Mouse (Mus musculus) B cell, adult (primary cell): ENCODE data around the gene Prss3. TPM values are rescaled to one million over a fixed set of nuclear protein-coding genes. Genes with fewer than 3 reads are reported as not detected.

Source experiments
- total RNA-seq: library from RNA; stranded (reverse); gene quantifications from 4 replicates; pipeline ENCODE4 v1.2.4, GENCODE M21; 2023; ENCODE audit not compliant: inconsistent age

The Prss3 gene
- not detected in 4 replicates for total RNA-seq

GRCm38 (mm10) chr6:41377578-41377977 lies at the start of gene Prss3:
TSS of gene Prss3 (minus strand) at chr6:41377678.

GRCm38 (mm10) chr6:41392056-41392455 lies 14.6 kb upstream of the Prss3 start, which contains the start of gene Gm5771:
TSS of gene Gm5771 (plus strand) at chr6:41392356.

GRCm38 (mm10) chr6:41353932-41354331 lies 23.5 kb downstream of the Prss3 start, which contains the start of gene Try10:
TSS of gene Try10 (plus strand) at chr6:41354105.

Other genes starting within 250 kb of the Prss3 start
- 1.7 TPM in 1 of 4 replicates, not detected in the others for gene Try4, start 75.4 kb downstream of the Prss3 start, total RNA-seq
- gene Try5, start 60.8 kb downstream of the Prss3 start, total RNA-seq = 1.6 TPM in 1 of 4 replicates, not detected in the others
- not detected in 4 replicates for gene Try10, start 23.6 kb downstream of the Prss3 start, total RNA-seq
- gene Gm5771, start 14.7 kb upstream of the Prss3 start, total RNA-seq = not detected in 4 replicates
- not detected in 4 replicates for gene Gm10334, start 68.5 kb upstream of the Prss3 start, total RNA-seq
- gene Prss1, start 81.3 kb upstream of the Prss3 start, total RNA-seq = not detected in 4 replicates
- 0.87 to 2.5 TPM in 2 of 4 replicates, not detected in the others for gene Prss2, start 144.1 kb upstream of the Prss3 start, total RNA-seq
- 0.57 to 1.2 TPM (median 0.78 TPM) in 4 replicates for gene Ephb6, start 227.8 kb upstream of the Prss3 start, total RNA-seq